Mouse (Mus musculus) NIH3T3 (cell line): ENCODE results near the gene Topbp1.

Source experiments
- DNase-seq: peaks from one replicate; pipeline ENCODE4 v3.0.0-alpha.2; 2012; ENCODE audit warnings: low read depth

The Topbp1 gene

DNA sequence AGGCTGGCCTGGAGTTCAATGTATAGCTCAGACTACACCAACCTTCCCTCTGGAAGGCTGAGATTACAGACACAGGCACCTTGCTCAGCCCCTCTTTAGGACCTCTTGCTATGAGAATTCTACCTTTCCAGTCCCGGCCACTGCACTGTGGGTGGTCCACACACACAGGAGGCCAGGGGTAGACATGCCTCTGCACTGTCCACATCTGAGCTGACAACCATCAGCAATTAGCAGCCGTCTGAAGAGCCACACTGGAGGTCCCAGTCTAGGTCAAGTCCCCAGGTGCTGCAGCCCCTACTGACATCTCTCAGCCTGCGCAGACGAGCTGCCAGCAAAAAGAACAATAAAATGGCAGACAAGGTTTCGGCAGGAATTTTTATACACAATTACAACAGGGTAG lies 81.6 kb downstream of the Topbp1 start:
- DNase-seq: no peak

DNA sequence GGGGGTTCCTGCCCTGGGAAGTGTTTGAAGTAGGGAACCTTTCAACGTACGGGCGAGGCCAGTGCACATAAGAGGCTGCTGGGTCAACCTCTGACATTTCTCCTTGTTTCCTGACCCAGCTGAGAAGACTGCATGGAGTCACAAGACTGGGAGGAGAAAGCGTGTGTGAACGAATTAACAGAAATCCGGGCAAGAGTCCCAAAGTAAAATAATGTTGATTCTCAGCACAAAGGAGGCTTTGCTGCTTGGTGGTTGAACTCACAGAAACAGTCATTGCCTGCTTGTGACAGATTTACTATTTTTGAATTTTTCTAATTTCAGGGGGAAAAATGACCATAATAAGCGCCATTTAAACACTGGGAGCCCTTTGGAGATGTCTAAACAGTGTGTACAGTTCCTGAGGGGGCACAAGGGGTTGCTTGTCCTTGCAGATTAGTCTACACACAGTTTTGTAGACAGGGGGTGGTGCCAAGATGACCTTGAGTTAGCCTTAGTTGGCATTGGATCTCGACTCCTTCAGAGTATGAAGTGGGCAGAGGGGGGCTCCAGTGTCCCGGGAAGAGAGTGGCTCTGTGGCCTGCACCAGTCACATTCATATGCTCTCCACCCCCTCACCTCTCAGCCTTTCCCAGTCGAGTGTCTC lies 82.1 kb downstream of the Topbp1 start:
- peak; percentile 39 for DNase-seq

DNA sequence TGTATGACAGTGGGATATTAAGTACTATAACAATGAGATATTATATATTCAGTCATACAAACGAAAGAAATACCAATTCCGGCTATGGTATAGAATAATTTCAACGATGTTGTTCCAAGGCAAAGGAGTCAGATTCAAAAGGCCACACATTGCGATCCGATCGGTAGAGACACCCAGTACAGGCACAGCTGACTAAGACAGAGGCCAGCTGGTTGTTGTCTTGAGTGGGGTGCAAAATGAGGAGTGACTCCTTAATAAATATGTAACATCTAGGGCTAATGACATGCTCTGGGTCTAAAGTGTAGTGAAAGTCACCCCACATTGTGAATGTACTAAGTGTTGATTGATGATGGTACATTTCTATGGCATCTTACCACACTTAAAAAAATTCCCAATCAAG lies 84.2 kb downstream of the Topbp1 start:
- DNase-seq: no peak

DNA sequence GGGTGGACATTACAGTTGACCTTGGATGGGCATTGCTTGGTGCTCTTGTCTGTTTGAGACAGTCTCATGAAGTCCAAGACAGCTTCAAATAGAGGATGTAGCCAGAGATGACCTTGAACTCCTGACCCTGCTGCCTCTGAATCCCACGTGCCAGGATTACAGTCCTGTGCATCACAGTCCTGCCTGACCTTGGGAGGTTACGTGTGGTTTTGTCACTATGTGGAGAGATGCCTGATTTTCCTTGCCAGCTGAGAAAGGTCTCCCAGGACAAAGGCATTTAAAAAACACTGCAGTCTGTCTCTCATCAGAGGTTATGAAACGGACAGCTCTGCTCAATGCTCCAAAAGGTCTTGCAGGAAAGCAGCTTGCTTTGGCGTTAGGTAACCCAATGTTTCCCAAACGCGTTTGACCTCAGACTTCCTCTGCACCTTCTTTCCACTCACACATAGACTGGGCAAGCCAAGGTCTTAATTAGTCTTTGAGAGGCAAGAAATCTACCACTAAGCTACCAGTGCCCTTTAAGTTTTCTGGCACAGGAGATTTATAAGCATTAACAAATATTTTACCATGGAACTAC lies 86.9 kb downstream of the Topbp1 start:
- no peak for DNase-seq

DNA sequence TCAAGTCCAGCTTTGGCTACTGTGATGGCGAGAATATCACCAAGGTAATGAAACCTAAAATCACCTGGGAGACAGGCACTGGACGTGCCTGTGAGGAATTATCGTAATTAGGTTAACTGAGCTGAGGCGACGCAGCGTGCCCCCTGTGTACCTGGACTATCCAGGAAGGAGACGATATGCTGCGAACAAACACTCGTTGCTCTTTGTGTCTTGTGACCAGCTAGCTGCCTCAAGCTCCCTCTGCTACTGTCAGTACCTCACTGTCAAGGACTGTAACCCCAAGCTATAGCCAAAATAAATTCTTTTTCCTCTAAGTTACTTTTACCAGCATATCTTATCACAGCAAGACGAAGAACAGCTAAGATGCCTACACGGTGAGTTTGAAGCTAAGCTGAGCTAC lies 88.2 kb downstream of the Topbp1 start:
- no peak for DNase-seq

- peak; percentile 80 for DNase-seq
Observed at GRCm38 (mm10) chr9:103398509-103399157, 93.6 kb downstream of the Topbp1 start.
